Mouse (Mus musculus): ENCODE data around the gene Inpp4b. TPM values are rescaled to one million over a fixed set of nuclear protein-coding genes. Genes with fewer than 3 reads are reported as not detected.

Gene Inpp4b
- polyA plus RNA-seq, 1 experiment from 2014 or later, result 10.6 TPM

DNA sequence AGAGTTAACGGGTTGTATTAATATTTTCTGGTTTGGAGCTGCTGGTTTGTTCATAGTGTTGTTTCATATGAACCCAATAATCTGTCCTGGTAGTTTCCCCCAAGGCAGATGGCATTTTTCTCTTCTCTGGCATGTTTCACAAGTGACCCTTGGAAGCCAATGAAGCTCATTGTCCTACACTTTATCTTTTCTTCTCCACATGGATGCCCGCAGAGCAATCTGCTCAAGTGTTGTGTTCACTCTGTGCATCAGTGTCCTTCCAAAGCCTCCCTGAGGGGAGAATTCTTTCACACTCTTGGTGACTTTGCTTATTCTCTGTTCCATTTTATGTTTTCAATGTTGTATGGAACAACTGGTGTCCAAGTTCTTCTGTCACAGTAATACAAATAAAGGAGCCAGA lies 179.7 kb downstream of the Inpp4b start:
- Histone ChIP-seq H3K9ac (replicated peaks) (no peak overlapping the region), H3K27me3 (replicated peaks) (no peaks in the 10 kb centered on the region), H3K27ac (replicated peaks) (no peak overlapping the region), H3K4me3 (replicated peaks) (no peak overlapping the region), H3K36me3 (no peaks in the 10 kb centered on the region), H3K4me2 (no peak overlapping the region), H3K9me3 (replicated peaks) (no peaks in the 10 kb centered on the region), H3K4me1 (no peaks in the 10 kb centered on the region)
- WGBS, result 92% methylated on average over 2 of the region's 2 CpGs
- ATAC-seq (ENCODE audit: low FRiP score), result no peak

DNA sequence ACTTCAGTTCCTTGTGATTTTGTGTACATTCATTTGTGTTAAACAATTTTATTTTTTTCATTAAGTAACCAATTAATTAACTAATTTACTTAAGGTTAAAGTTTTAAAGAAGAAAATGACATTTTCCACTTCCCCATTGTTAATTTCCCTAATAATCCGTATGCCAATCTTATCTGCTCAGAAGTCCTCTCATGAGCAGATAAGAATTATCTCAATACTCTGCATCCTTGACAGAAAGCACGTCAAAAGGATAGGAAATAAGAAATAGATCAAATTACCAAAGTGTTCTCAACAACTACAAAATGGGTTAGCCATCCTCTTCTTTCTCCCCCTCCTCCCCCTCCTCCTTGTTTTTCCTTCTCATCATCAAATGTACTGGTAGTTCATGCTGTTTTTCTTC lies 182.2 kb downstream of the Inpp4b start:
- ATAC-seq (ENCODE audit: low FRiP score), result no peak
- H3K36me3 ChIP-seq, result no peaks in the 10 kb centered on the region
- H3K9me3 ChIP-seq (replicated peaks), result no peaks in the 10 kb centered on the region
- no peak overlapping the region for H3K4me2 ChIP-seq
- H3K27ac ChIP-seq (replicated peaks), result no peak overlapping the region
- no peaks in the 10 kb centered on the region for H3K27me3 ChIP-seq (replicated peaks)
- H3K9ac ChIP-seq (replicated peaks), result no peak overlapping the region
- no peaks in the 10 kb centered on the region for H3K4me1 ChIP-seq
- 80% methylated on average over 2 of the region's 2 CpGs for WGBS
- no peak overlapping the region for H3K4me3 ChIP-seq (replicated peaks)

DNA sequence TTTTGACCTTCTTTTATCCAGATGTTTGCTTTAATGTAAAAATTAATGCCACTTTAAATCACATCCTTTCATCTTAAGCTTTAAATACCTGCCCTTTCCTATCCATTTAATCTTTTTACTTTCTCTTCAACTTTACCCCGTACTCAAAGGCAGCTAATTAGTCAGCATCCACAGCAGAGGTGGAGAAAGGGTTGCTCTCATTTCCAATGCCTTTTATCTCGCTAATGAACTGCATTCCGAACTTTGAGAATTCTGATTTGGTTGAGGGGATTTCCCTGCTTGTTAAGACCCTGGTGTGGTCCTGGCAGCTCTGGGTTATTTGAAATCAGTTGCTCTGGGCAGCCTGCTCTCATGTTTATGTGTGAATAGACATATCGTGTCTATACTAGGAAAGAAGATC lies 185.3 kb downstream of the Inpp4b start:
- H3K9me3 ChIP-seq (replicated peaks), result no peaks in the 10 kb centered on the region
- no peak overlapping the region for H3K4me2 ChIP-seq
- no peaks in the 10 kb centered on the region for H3K27me3 ChIP-seq (replicated peaks)
- ATAC-seq (ENCODE audit: low FRiP score), result no peak
- WGBS, result 20% methylated on average over 4 of the region's 4 CpGs
- H3K27ac ChIP-seq (replicated peaks), result no peak overlapping the region
- no peak overlapping the region for H3K4me3 ChIP-seq (replicated peaks)
- no peak overlapping the region for H3K9ac ChIP-seq (replicated peaks)
- no peaks in the 10 kb centered on the region for H3K36me3 ChIP-seq
- H3K4me1 ChIP-seq, result no peaks in the 10 kb centered on the region

DNA sequence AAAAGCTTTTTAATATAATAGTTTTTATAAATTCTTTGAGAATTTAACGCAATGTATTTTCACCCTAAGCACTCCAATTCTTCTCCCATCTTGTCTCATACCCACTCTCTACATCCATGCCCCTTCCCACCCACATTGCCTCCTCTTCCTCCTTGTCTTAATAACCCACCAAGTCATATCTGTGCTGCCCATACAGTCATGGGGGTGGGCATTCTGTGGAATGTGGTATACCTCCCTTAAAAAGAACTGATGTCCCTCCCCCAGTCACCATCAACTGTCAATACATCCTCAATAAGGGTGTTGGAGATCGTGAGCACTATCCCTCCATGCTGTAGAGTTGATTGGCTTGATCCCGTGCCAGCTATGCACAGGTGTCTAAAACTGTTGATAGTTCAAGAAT lies 196.0 kb downstream of the Inpp4b start:
- WGBS, result 99% methylated on average over 3 of the region's 3 CpGs
- no peaks in the 10 kb centered on the region for H3K9me3 ChIP-seq (replicated peaks)
- H3K36me3 ChIP-seq, result no peaks in the 10 kb centered on the region
- no peak overlapping the region for H3K4me2 ChIP-seq
- H3K4me1 ChIP-seq, result no peaks in the 10 kb centered on the region
- no peak overlapping the region for H3K9ac ChIP-seq (replicated peaks)
- H3K27ac ChIP-seq (replicated peaks), result no peak overlapping the region
- ATAC-seq (ENCODE audit: low FRiP score), result no peak
- H3K4me3 ChIP-seq (replicated peaks), result no peak overlapping the region
- no peaks in the 10 kb centered on the region for H3K27me3 ChIP-seq (replicated peaks)

DNA sequence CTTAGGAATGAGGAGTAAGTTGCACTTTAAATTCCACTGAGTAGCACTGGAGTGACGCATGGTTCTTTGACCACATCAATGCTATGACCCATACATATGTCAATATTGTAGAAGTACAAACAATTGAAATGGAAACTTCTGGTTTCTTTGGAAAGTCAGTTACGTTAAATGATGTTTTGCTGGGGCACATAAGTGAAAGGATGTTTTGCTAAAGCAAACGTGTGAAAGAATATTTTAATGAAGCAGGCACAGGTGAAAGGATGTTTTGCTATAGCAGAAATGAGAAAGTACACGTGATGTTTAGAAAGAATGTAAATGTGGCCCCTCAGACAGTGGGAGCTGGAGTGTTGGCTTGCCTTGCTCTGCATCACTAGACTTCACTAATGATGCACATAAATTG lies 216.2 kb downstream of the Inpp4b start:
- Histone ChIP-seq H3K4me1 (no peaks in the 10 kb centered on the region), H3K9ac (replicated peaks) (no peak overlapping the region), H3K27ac (replicated peaks) (no peak overlapping the region), H3K4me3 (replicated peaks) (no peak overlapping the region), H3K36me3 (no peaks in the 10 kb centered on the region), H3K27me3 (replicated peaks) (no peaks in the 10 kb centered on the region), H3K4me2 (no peak overlapping the region), H3K9me3 (replicated peaks) (no peaks in the 10 kb centered on the region)
- 92% methylated on average over 4 of the region's 4 CpGs for WGBS
- no peak for ATAC-seq (ENCODE audit: low FRiP score)

DNA sequence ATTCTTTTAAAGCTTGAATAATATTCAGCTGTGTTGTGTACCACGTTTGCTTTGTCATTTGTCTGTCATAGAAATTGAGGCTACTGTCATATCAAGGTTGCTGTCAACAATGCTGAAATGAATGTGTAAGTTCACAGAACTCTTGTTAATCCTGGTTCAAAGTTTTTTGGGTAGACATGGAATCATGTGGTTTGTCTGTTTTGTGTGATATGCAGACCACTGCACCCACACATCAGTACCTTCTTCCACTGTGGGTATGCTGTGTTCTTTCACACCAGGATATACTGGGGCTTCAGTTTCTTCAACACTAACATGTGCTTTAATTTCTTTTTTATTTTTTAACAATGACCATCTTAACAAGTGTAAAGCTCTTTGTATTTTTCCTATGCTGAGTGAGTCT lies 220.0 kb downstream of the Inpp4b start:
- H3K27me3 ChIP-seq (replicated peaks), result no peaks in the 10 kb centered on the region
- no peaks in the 10 kb centered on the region for H3K9me3 ChIP-seq (replicated peaks)
- no peak overlapping the region for H3K9ac ChIP-seq (replicated peaks)
- ATAC-seq (ENCODE audit: low FRiP score), result no peak
- H3K36me3 ChIP-seq, result no peaks in the 10 kb centered on the region
- 63% methylated on average over 1 of the region's 1 CpGs for WGBS
- no peaks in the 10 kb centered on the region for H3K4me1 ChIP-seq
- H3K27ac ChIP-seq (replicated peaks), result no peak overlapping the region
- H3K4me3 ChIP-seq (replicated peaks), result no peak overlapping the region
- no peak overlapping the region for H3K4me2 ChIP-seq

DNA sequence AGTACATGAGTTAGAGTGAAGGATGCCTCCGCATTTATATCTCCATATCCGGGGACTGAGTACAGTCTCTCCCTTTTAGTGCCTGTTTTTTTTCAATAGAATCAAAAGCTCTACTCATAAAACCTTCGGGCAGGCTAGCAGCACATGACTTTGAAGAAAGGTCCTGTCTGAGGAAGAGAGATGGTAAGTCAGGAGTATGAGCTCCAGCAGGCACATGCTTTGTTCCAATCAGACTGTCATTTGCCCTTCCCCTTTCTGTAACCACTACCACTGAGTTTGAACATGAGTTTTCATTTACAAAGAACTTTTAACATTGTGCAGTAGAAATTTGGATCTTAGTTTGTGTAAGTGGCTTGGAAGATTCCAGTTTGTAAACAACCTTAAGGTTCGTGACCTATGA lies 223.1 kb downstream of the Inpp4b start:
- no peak overlapping the region for H3K4me3 ChIP-seq (replicated peaks)
- H3K27ac ChIP-seq (replicated peaks), result no peak overlapping the region
- no peaks in the 10 kb centered on the region for H3K36me3 ChIP-seq
- H3K4me1 ChIP-seq, result no peaks in the 10 kb centered on the region
- WGBS, result 81% methylated on average over 4 of the region's 4 CpGs
- no peaks in the 10 kb centered on the region for H3K27me3 ChIP-seq (replicated peaks)
- no peak overlapping the region for H3K9ac ChIP-seq (replicated peaks)
- no peak overlapping the region for H3K4me2 ChIP-seq
- ATAC-seq (ENCODE audit: low FRiP score), result no peak
- H3K9me3 ChIP-seq (replicated peaks), result no peaks in the 10 kb centered on the region

DNA sequence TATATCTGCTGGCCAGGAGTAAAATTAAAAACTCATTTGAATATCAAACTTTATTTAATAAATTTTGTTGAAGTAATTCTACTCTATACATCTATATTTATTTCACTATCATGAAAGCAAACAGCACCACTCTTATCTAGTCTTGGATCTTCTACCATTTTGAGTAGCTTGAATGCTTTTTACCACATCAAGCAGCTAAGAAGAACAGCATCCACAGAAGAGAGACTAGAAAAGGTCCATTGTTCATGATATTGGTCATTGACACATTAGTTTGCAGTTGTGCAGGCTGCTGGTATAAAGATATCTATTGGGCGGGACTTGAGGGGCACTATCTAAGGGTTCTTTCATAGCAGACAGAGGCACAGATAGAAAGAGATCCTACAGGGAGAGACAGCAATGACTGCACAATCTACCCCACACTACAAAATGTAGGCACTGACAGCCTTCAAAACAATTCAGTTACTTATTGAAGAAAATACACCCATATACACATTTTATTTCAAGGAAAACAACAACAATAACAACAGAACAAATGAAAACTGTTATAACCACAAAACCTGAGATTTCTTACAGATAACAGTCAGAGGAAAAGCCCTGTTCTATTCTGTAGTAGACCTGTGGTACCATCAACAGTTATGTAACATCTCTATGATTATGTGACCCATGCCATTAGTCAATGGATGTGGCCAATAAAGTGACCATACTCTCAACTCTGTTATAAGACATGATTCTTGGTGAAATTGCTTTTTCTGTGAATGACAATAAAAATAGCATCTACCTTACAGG lies 230.2 kb downstream of the Inpp4b start:
- H3K4me2 ChIP-seq, result no peak overlapping the region
- H3K9ac ChIP-seq (replicated peaks), result no peak overlapping the region
- no peaks in the 10 kb centered on the region for H3K4me1 ChIP-seq
- no peak for ATAC-seq (ENCODE audit: low FRiP score)
- no peaks in the 10 kb centered on the region for H3K36me3 ChIP-seq
- no peak overlapping the region for H3K4me3 ChIP-seq (replicated peaks)
- WGBS, result 97% methylated on average over 1 of the region's 1 CpGs
- no peaks in the 10 kb centered on the region for H3K27me3 ChIP-seq (replicated peaks)
- H3K27ac ChIP-seq (replicated peaks), result no peak overlapping the region
- H3K9me3 ChIP-seq (replicated peaks), result no peaks in the 10 kb centered on the region

DNA sequence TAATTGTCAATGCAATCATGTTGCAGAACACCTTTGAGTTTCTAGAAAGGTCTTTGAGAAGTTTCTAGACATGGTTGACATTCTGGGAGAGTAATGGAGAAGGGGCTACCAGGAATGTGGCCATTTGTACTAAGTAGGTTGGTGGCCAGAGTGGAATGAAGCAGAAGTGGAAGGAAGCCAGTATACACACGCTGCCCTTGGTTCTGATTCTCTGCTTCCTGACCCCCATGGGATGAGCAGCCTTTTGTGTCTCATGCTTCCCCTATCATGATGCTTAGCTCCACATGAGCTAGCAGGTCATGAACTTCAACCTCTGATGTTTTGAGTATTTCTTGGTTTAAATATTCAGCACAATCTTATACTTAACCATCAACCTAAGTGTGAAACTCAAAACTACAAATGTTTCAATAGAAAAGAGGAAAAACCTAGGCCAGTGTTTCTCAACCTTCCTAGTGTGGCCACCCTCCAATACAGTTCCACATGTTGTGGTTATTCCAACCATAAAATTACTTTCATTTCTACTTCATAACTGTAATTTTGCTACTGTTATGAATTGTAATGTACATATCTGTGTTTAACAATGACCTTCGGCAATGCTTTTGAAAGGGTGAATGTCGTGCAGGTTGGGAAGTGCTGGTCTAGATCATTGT lies 233.0 kb downstream of the Inpp4b start:
- Histone ChIP-seq H3K9me3 (replicated peaks) (no peaks in the 10 kb centered on the region), H3K4me1 (no peaks in the 10 kb centered on the region), H3K4me3 (replicated peaks) (no peak overlapping the region), H3K27me3 (replicated peaks) (no peaks in the 10 kb centered on the region), H3K36me3 (no peaks in the 10 kb centered on the region), H3K4me2 (no peak overlapping the region), H3K9ac (replicated peaks) (no peak overlapping the region), H3K27ac (replicated peaks) (no peak overlapping the region)
- no peak for ATAC-seq (ENCODE audit: low FRiP score)
- WGBS, result 91% methylated on average over 3 of the region's 3 CpGs

DNA sequence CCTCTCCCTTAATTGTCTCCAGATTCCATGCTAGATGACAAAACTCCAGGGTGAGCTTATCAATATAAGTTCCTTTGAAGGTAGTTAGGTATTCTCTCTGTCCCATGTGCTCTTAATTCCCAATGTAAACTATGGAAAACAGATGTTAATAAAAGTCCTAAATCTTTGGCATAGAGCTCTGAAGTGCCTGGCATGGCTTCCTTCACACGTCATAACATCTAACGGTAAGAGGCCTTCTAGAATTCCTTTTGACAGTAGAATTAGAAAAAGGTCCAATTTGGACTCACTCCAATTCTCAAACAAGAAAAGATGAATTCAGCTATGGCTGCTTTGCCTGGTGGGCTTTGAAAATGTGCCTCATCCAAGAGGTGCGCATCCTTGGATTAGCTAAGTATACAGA lies 236.6 kb downstream of the Inpp4b start:
- Histone ChIP-seq H3K4me2 (no peak overlapping the region), H3K27me3 (replicated peaks) (no peaks in the 10 kb centered on the region), H3K27ac (replicated peaks) (no peak overlapping the region), H3K9ac (replicated peaks) (no peak overlapping the region), H3K4me1 (no peaks in the 10 kb centered on the region), H3K36me3 (no peaks in the 10 kb centered on the region), H3K9me3 (replicated peaks) (no peaks in the 10 kb centered on the region), H3K4me3 (replicated peaks) (no peak overlapping the region)
- ATAC-seq (ENCODE audit: low FRiP score), result no peak
- 75% methylated on average over 3 of the region's 3 CpGs for WGBS

DNA sequence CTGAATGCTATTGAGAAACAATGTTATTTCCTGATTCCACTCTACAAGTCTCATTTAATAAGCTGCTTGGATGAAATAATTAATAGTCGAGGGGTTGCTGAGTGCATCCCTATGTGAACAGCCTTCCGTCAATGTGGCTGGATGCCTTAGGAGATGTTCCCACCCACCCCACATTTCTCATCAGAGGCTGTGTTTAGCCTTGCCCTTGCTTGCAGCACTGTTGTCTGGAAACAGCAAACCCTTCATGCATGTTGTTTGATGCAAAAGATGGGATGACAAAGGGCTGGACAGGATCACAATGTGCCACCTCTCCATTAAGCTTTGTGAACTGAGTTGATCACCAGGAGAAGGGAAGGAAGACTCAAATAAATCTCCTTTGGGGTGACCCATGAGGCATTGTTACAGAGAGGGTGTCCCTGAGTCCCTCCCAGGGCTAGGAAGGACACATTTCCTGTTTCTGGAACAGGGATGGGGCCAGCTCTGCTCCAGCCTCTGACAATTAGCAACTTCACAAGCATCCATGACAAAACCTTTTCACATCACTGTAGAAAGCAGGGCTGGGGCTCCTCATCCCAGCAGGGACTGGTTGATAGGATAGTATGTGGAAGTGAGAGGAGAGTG lies 239.6 kb downstream of the Inpp4b start:
- Histone ChIP-seq H3K4me2 (no peak overlapping the region), H3K36me3 (no peaks in the 10 kb centered on the region), H3K4me3 (replicated peaks) (no peak overlapping the region), H3K9me3 (replicated peaks) (no peaks in the 10 kb centered on the region), H3K9ac (replicated peaks) (no peak overlapping the region), H3K27me3 (replicated peaks) (no peaks in the 10 kb centered on the region), H3K4me1 (no peaks in the 10 kb centered on the region), H3K27ac (replicated peaks) (no peak overlapping the region)
- 86% methylated on average over 2 of the region's 2 CpGs for WGBS
- no peak for ATAC-seq (ENCODE audit: low FRiP score)

DNA sequence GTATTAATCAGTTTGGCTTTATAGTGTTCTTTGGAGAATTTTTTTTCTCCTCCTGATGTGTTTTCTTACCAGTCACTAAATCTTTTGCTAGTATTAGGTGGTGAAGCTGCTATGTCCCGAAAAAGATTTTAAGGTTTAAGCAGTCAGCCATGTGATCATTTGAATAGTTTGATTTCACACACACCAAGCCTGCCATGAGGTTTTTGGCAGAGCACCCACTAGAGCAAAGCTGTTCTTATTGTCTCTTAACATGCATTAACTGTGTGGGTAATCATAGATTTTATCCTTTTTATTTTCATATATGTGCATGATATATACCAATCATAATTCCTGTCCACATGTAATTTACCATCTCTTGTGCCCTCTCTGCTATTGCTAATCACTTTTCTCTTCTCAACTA lies 240.6 kb downstream of the Inpp4b start:
- Histone ChIP-seq H3K4me1 (no peaks in the 10 kb centered on the region), H3K4me3 (replicated peaks) (no peak overlapping the region), H3K4me2 (no peak overlapping the region), H3K27ac (replicated peaks) (no peak overlapping the region), H3K9me3 (replicated peaks) (no peaks in the 10 kb centered on the region), H3K36me3 (no peaks in the 10 kb centered on the region), H3K27me3 (replicated peaks) (no peaks in the 10 kb centered on the region), H3K9ac (replicated peaks) (no peak overlapping the region)
- ATAC-seq (ENCODE audit: low FRiP score), result no peak
- 76% methylated on average over 1 of the region's 1 CpGs for WGBS
